Mouse (Mus musculus): ENCODE results near the gene Slc16a14. TPM values are rescaled to one million over a fixed set of nuclear protein-coding genes. Genes with fewer than 3 reads are reported as not detected.

The Slc16a14 gene
- polyA plus RNA-seq, 1 experiment from 2014 or later, result 0.05 TPM

DNA sequence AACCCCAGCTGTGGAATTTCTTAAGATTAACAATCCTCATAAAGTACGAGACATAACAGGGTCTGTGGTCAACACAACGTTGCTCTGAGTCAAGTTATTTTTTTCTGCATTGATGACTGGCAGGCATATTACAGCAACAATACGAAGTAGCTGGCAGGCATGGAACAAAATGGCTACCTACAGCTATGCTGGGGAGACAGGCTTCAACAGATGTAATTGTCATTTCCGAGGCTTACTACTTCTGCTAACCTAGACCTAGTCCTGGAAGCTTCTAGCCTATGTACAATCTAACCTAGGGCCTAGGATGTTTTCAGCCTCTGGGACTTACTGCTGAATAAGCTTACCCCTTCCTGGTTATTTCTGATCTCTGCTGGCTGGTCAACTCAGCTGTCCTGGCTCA, 4.5 kb upstream of the Slc16a14 start:
- H3K4me2 ChIP-seq, result no peak overlapping the region
- ATAC-seq (replicated peaks; ENCODE audit: insufficient number of reproducible peaks, insufficient read depth, low FRiP score, low read depth), result no peak
- no peak overlapping the region for H3K4me3 ChIP-seq
- no peaks in the 10 kb centered on the region for H3K9me3 ChIP-seq (replicated peaks)
- H3K27ac ChIP-seq, result no peak overlapping the region
- H3K36me3 ChIP-seq, result no peaks in the 10 kb centered on the region
- peaks cover 18% of the 10 kb centered on the region for H3K27me3 ChIP-seq
- WGBS, result 72% methylated on average over 4 of the region's 4 CpGs
- H3K4me1 ChIP-seq (replicated peaks), result peaks cover 6% of the 10 kb centered on the region
- H3K9ac ChIP-seq, result no peak overlapping the region

DNA sequence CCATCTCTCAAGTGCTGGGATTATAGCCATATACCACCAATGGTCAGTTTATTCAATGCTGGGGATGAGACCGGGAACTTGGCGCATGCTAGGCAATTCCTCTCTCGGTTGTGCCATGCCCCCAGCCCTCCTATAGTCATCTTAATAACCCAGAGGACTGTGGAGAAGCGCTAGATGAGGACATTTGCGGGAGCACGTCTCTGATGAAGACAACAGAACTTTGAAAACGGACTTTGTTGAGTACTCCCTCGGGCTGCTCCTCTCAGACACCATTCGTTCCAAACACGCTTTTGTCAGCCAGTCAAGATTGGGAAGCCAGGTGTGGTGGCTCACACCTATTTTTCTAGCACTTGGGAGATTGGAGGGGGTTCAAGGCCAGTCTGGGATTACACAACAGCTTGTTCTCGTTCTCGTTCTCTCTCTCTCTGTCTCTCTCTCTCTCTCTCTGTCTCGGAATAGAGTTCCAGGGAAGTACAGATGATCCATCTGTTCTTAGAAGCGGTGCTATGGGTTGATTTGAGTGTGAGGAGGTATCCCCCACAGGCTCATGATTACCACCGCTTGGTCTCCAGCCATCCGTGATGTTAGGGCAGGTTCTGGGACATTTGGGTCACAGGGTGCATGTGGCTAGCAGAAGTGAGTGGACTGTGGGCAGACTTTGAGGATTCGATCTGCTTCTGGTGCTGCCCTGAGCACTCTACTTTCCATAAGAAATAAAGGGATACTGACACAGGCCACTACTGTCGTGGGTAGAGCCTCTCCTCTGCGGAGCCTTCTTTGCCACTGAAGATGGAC, 2.0 kb upstream of the Slc16a14 start:
- Histone ChIP-seq H3K4me2 (no peak overlapping the region), H3K9ac (no peak overlapping the region), H3K4me3 (no peak overlapping the region), H3K9me3 (replicated peaks) (no peaks in the 10 kb centered on the region), H3K4me1 (replicated peaks) (peaks cover 15% of the 10 kb centered on the region), H3K27ac (no peak overlapping the region), H3K36me3 (no peaks in the 10 kb centered on the region), H3K27me3 (peaks cover 30% of the 10 kb centered on the region)
- WGBS, result 86% methylated on average over 19 of the region's 19 CpGs
- ATAC-seq (replicated peaks; ENCODE audit: insufficient number of reproducible peaks, insufficient read depth, low FRiP score, low read depth), result no peak

DNA sequence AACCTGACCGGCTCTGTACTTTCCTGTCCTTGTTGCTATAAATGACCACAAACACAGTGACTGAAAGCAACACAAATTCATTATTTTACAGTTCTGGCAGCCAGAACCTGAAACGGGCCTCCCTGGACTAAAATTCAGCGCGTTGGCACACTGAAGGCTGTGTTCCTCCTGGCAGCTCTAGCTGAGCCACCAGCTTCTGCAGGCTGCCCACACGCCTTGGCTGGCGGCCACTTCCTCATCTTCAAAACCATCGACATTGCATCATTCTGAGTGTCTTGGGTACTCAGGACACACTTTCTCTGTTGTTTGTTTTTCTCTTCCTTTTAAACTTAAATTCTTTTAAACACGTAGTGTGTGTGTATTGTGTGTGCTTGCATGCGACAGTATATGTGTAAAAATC, 734 bp upstream of the Slc16a14 start:
- Histone ChIP-seq H3K9ac (no peak overlapping the region), H3K27me3 (peaks cover 30% of the 10 kb centered on the region), H3K4me2 (peak overlapping the region; percentile 96; the same call in 1 of the 2 replicates), H3K36me3 (no peaks in the 10 kb centered on the region), H3K4me3 (no peak overlapping the region), H3K4me1 (replicated peaks) (peaks cover 15% of the 10 kb centered on the region), H3K27ac (no peak overlapping the region), H3K9me3 (replicated peaks) (no peaks in the 10 kb centered on the region)
- 60% methylated on average over 9 of the region's 9 CpGs for WGBS
- no peak for ATAC-seq (replicated peaks; ENCODE audit: insufficient number of reproducible peaks, insufficient read depth, low FRiP score, low read depth)

- Histone ChIP-seq H3K9ac (peak overlapping the region; percentile 45; the same call in 1 of the 2 replicates), H3K27ac (no peak overlapping the region), H3K9me3 (replicated peaks) (no peaks in the 10 kb centered on the region), H3K36me3 (no peaks in the 10 kb centered on the region), H3K4me1 (replicated peaks) (peaks cover 15% of the 10 kb centered on the region), H3K4me3 (peak overlapping the region; percentile 56), H3K27me3 (peaks cover 30% of the 10 kb centered on the region), H3K4me2 (peak overlapping the region; percentile 96)
- no peak for ATAC-seq (replicated peaks; ENCODE audit: insufficient number of reproducible peaks, insufficient read depth, low FRiP score, low read depth)
- under 1% methylated on average over 12 of the region's 12 CpGs for WGBS
Measured at GRCm38 (mm10) chr1:84934151-84934502, 807 bp downstream of the Slc16a14 start.

- H3K27ac ChIP-seq, result no peak overlapping the region
- no peaks in the 10 kb centered on the region for H3K9me3 ChIP-seq (replicated peaks)
- H3K36me3 ChIP-seq, result no peaks in the 10 kb centered on the region
- WGBS, result 12% methylated on average over 22 of the region's 22 CpGs
- H3K4me2 ChIP-seq, result peak overlapping the region; percentile 96
- H3K27me3 ChIP-seq, result peaks cover 30% of the 10 kb centered on the region
- H3K9ac ChIP-seq, result no peak overlapping the region
- ATAC-seq (replicated peaks; ENCODE audit: insufficient number of reproducible peaks, insufficient read depth, low FRiP score, low read depth), result no peak
- H3K4me1 ChIP-seq (replicated peaks), result peaks cover 15% of the 10 kb centered on the region
- H3K4me3 ChIP-seq, result peak overlapping the region; percentile 56
Measured at GRCm38 (mm10) chr1:84933472-84934150, 1.3 kb downstream of the Slc16a14 start.

GRCm38 (mm10) chr1:84925599-84925998, 9.3 kb downstream of the Slc16a14 start:
- Histone ChIP-seq H3K4me3 (no peak overlapping the region), H3K4me1 (replicated peaks) (peaks cover 3% of the 10 kb centered on the region; the same call in 1 of the 2 replicates), H3K9ac (no peak overlapping the region), H3K9me3 (replicated peaks) (no peaks in the 10 kb centered on the region), H3K27ac (no peak overlapping the region), H3K36me3 (no peaks in the 10 kb centered on the region), H3K4me2 (no peak overlapping the region), H3K27me3 (no peaks in the 10 kb centered on the region)
- WGBS, result 65% methylated on average over 9 of the region's 9 CpGs
- ATAC-seq (replicated peaks; ENCODE audit: insufficient number of reproducible peaks, insufficient read depth, low FRiP score, low read depth), result no peak

- Histone ChIP-seq H3K9ac (no peak overlapping the region), H3K36me3 (no peaks in the 10 kb centered on the region), H3K4me3 (no peak overlapping the region), H3K9me3 (replicated peaks) (no peaks in the 10 kb centered on the region), H3K27me3 (no peaks in the 10 kb centered on the region), H3K4me2 (no peak overlapping the region), H3K27ac (no peak overlapping the region), H3K4me1 (replicated peaks) (peaks cover 3% of the 10 kb centered on the region; the same call in 1 of the 2 replicates)
- 72% methylated on average over 6 of the region's 6 CpGs for WGBS
- ATAC-seq (replicated peaks; ENCODE audit: insufficient number of reproducible peaks, insufficient read depth, low FRiP score, low read depth), result no peak
Measured at GRCm38 (mm10) chr1:84924134-84924533, 10.8 kb downstream of the Slc16a14 start.

DNA sequence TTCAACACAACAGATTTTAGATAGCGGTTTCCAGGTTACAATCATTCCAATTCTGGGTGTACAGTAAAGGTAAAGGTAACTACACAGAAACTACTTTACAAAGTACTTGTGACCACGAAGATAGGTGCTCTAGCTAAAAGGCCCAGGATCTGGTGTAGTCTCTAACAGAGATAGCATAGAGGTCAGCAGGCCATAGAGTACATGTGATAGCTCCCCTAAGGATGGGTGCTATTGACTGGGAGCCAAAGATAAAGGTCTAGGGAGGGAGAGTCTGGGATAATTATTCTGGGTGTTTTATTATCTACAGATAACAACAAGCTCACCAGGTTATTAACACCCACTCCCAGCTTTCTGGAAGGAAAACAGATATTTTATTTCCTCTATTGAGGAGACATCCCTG, 11.5 kb downstream of the Slc16a14 start:
- Histone ChIP-seq H3K9me3 (replicated peaks) (no peaks in the 10 kb centered on the region), H3K27me3 (no peaks in the 10 kb centered on the region), H3K4me1 (replicated peaks) (peaks cover 3% of the 10 kb centered on the region; the same call in 1 of the 2 replicates), H3K4me2 (no peak overlapping the region), H3K4me3 (no peak overlapping the region), H3K9ac (no peak overlapping the region), H3K36me3 (no peaks in the 10 kb centered on the region), H3K27ac (no peak overlapping the region)
- no peak for ATAC-seq (replicated peaks; ENCODE audit: insufficient number of reproducible peaks, insufficient read depth, low FRiP score, low read depth)
- 66% methylated on average over 2 of the region's 2 CpGs for WGBS

GRCm38 (mm10) chr1:84918865-84919264, 16.1 kb downstream of the Slc16a14 start:
- no peak for ATAC-seq (replicated peaks; ENCODE audit: insufficient number of reproducible peaks, insufficient read depth, low FRiP score, low read depth)
- peaks cover 3% of the 10 kb centered on the region; the same call in 1 of the 2 replicates for H3K4me1 ChIP-seq (replicated peaks)
- 88% methylated on average over 3 of the region's 3 CpGs for WGBS
- no peak overlapping the region for H3K27ac ChIP-seq
- H3K4me2 ChIP-seq, result no peak overlapping the region
- no peaks in the 10 kb centered on the region for H3K9me3 ChIP-seq (replicated peaks)
- H3K9ac ChIP-seq, result no peak overlapping the region
- no peaks in the 10 kb centered on the region for H3K27me3 ChIP-seq
- H3K36me3 ChIP-seq, result no peaks in the 10 kb centered on the region
- no peak overlapping the region for H3K4me3 ChIP-seq

- H3K27me3 ChIP-seq, result no peaks in the 10 kb centered on the region
- H3K36me3 ChIP-seq, result no peaks in the 10 kb centered on the region
- no peaks in the 10 kb centered on the region for H3K4me1 ChIP-seq (replicated peaks)
- no peak for ATAC-seq (replicated peaks; ENCODE audit: insufficient number of reproducible peaks, insufficient read depth, low FRiP score, low read depth)
- no peak overlapping the region for H3K27ac ChIP-seq
- no peak overlapping the region for H3K4me3 ChIP-seq
- H3K9ac ChIP-seq, result no peak overlapping the region
- H3K9me3 ChIP-seq (replicated peaks), result no peaks in the 10 kb centered on the region
- WGBS, result 83% methylated on average over 4 of the region's 4 CpGs
- no peak overlapping the region for H3K4me2 ChIP-seq
Measured at GRCm38 (mm10) chr1:84915010-84915409, 19.9 kb downstream of the Slc16a14 start.

DNA sequence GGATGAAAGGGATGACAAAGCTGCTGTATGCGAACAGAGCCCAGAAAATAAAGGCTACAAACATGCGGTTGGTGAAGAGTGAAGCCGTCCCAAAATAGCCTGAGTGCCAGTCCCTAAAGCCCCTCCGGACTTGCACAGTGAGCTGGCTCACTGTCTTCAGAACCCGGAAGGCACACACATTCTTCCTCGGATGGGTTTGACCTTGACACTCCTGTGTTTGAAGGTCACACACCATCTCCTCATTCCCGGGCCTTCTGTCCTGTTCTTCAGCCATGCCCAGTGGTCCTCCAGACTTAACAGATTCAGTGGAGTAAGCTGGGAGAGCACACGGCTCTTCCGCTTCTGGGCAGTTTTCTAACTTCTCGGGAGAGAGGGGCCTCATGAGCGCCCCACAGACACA, 22.4 kb downstream of the Slc16a14 start:
- Histone ChIP-seq H3K4me1 (replicated peaks) (no peaks in the 10 kb centered on the region), H3K9me3 (replicated peaks) (no peaks in the 10 kb centered on the region), H3K9ac (no peak overlapping the region), H3K36me3 (no peaks in the 10 kb centered on the region), H3K4me3 (no peak overlapping the region), H3K4me2 (no peak overlapping the region), H3K27me3 (no peaks in the 10 kb centered on the region), H3K27ac (no peak overlapping the region)
- no peak for ATAC-seq (replicated peaks; ENCODE audit: insufficient number of reproducible peaks, insufficient read depth, low FRiP score, low read depth)
- WGBS, result 80% methylated on average over 11 of the region's 11 CpGs

Data from heart, embryonic 15.5 days (tissue).